Mouse (Mus musculus) cerebellum, adult 2 months (tissue): ENCODE data around the gene Dock2. TPM values are rescaled to one million over a fixed set of nuclear protein-coding genes. Genes with fewer than 3 reads are reported as not detected.

Experiments used
- DNase-seq, 2 experiments: peaks; one replicate each; pipeline ENCODE4 v3.0.0; 2021
- H3K27ac ChIP-seq: fragments of 200-500 bp; 2 replicates; pipeline ENCODE4 v1.5.1; 2012; ENCODE audit warnings: low read length, control low read depth, inconsistent platforms; ENCODE audit not compliant: insufficient read depth
- H3K27me3 ChIP-seq: fragments of 200-500 bp; 2 replicates; pipeline ENCODE4 v1.6.1; 2012; ENCODE audit warnings: inconsistent platforms, mild to moderate bottlenecking, low read length, moderate library complexity; ENCODE audit not compliant: control insufficient read depth, insufficient read depth
- H3K4me1 ChIP-seq: fragments of 200-500 bp; 2 replicates; pipeline ENCODE4 v1.6.1; 2011; ENCODE audit warnings: low read length; ENCODE audit not compliant: control insufficient read depth, insufficient read depth
- H3K4me3 ChIP-seq: fragments of 200-500 bp; replicated peaks from 2 replicates; pipeline ENCODE3; 2011; ENCODE audit warnings: mild to moderate bottlenecking, low read depth, low read length, control low read depth; ENCODE audit not compliant: insufficient read depth
- CTCF ChIP-seq: fragments of 200-500 bp; IDR thresholded peaks from 2 replicates; pipeline ENCODE4 v1.5.1; 2011; ENCODE audit warnings: low read depth, mild to moderate bottlenecking, control low read depth, low read length, moderate library complexity, borderline replicate concordance; ENCODE audit not compliant: insufficient read depth
- POLR2A ChIP-seq: fragments of 200-500 bp; IDR thresholded peaks from 2 replicates; pipeline ENCODE4 v1.6.1; 2011; ENCODE audit warnings: low read length, control low read depth, borderline replicate concordance; ENCODE audit not compliant: insufficient read depth
- WGBS: fragments of 180-500 bp; shearing (Covaris S2); methylation state at CpG from one replicate; pipeline ENCODE4 v1.1.7; 2018; 5-methylcytosine and 5-hydroxymethylcytosine counted together
- polyA plus RNA-seq: library from polyadenylated mRNA; depleted of rRNA; stranded (reverse); fragments of >200 nt; gene quantifications from 2 replicates; pipeline ENCODE4 v1.2.3, GENCODE M21; 2012

The Dock2 gene
- polyA plus RNA-seq, 1 experiment = 0.69 TPM

DNA sequence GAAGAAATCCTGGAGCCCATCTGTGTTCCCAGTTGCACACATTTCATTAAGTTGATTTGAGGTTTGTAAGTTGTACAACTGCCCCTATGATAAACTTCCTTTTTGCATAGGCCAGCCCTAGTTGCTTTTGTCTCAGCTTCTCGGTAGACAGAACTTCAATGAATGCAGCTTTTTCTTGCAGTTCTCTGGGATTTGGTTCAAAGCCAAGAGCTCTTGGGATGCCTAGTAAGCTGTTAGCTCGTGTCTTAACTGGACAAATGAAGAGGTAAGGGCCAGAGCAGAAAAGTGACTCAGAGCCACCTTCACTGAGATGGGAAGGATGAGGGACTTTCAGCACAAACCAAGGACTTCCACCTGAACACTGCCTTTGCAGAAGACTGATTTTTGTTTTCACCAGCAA lies 266.7 kb downstream of the Dock2 start:
- Histone ChIP-seq H3K27ac (no peak overlapping the region), H3K27me3 (no peaks in the 10 kb centered on the region), H3K4me1 (no peaks in the 10 kb centered on the region), H3K4me3 (no peak overlapping the region)
- WGBS = 22% methylated on average over 2 of the region's 2 CpGs
- no peak for TF ChIP-seq CTCF
- no peak for DNase-seq

GRCm38 (mm10) chr11:34515301-34515700 lies 268.4 kb downstream of the Dock2 start:
- no peak overlapping the region for H3K27ac ChIP-seq
- no peak overlapping the region for H3K4me3 ChIP-seq
- H3K27me3 ChIP-seq = no peaks in the 10 kb centered on the region
- WGBS = 79% methylated on average over 4 of the region's 4 CpGs
- TF ChIP-seq CTCF = no peak
- no peak for TF ChIP-seq POLR2A
- no peak for DNase-seq
- no peaks in the 10 kb centered on the region for H3K4me1 ChIP-seq

DNA sequence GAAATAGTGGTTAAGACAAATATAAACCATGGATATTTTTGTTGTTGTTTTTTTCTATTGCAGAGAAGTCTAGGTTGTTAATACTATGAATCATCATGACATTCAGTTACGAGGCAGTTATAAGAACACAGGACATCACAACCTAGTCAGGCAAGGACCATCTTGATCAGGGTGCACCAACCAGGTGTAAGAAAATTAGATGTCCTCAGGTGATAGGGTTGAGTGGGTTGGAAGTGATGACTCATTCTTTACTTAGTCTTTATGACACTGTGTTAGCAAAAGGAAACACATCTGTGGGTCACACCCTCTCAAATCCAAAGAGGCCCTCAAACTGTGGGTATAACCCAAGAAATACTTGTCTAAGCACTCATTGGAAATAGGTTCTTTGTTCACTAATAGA lies 277.3 kb downstream of the Dock2 start:
- no peak for DNase-seq
- Histone ChIP-seq H3K4me1 (no peaks in the 10 kb centered on the region), H3K27me3 (no peaks in the 10 kb centered on the region), H3K27ac (no peak overlapping the region), H3K4me3 (no peak overlapping the region)
- no peak for TF ChIP-seq CTCF
- TF ChIP-seq POLR2A = no peak
- WGBS = 90% methylated on average over 1 of the region's 1 CpGs

- WGBS = 85% methylated on average over 1 of the region's 1 CpGs
- no peak overlapping the region for H3K27ac ChIP-seq
- H3K4me1 ChIP-seq = no peaks in the 10 kb centered on the region
- H3K4me3 ChIP-seq = no peak overlapping the region
- DNase-seq = no peak
- no peaks in the 10 kb centered on the region for H3K27me3 ChIP-seq
- TF ChIP-seq CTCF = no peak
- TF ChIP-seq POLR2A = no peak
Observed at GRCm38 (mm10) chr11:34499663-34500062, 284.0 kb downstream of the Dock2 start.

DNA sequence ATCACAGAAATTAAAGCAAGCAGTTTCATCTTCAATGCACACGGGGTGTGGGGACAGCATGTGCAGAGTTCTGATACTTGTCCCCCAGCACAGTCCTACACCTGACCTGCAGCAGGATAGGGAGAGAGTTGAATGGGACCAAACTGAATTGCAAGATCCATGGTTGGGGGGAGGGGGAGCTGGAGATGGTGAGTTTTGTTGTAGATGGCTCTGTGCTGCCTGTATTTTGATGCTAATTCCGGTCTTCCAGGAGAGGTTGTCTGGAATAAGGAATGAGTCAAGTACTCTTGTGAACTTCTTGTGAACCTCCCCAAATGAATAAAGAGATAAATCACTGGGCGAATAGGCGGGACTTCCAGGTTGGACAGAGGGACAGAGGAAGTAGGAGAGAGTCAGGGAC lies 289.0 kb downstream of the Dock2 start:
- TF ChIP-seq POLR2A (no peak), CTCF (no peak)
- Histone ChIP-seq H3K27ac (no peak overlapping the region), H3K4me1 (no peaks in the 10 kb centered on the region), H3K4me3 (no peak overlapping the region), H3K27me3 (no peaks in the 10 kb centered on the region)
- WGBS = 83% methylated on average over 4 of the region's 4 CpGs
- no peak for DNase-seq

DNA sequence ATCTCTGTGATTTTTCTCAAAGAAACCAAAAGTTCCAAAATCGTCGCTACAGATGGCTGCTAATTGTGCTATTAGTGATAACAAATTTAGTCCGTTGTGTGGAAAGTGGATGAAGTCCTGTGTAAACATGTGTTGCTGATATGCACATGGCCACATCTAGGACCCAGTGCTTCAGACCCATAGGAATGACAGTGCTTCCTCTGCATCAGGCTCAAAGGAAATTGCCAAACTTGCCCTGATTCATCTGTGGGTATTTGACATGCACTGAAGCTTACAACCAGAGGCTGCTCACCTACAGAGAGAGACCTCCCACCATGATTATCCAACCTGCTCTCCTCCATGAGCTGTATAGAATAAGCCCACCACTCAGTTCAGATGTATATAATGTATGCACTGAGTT lies 290.7 kb downstream of the Dock2 start:
- no peak for DNase-seq
- Histone ChIP-seq H3K4me1 (no peaks in the 10 kb centered on the region), H3K27ac (no peak overlapping the region), H3K27me3 (no peaks in the 10 kb centered on the region), H3K4me3 (no peak overlapping the region)
- 95% methylated on average over 3 of the region's 3 CpGs for WGBS
- TF ChIP-seq POLR2A = no peak
- no peak for TF ChIP-seq CTCF

DNA sequence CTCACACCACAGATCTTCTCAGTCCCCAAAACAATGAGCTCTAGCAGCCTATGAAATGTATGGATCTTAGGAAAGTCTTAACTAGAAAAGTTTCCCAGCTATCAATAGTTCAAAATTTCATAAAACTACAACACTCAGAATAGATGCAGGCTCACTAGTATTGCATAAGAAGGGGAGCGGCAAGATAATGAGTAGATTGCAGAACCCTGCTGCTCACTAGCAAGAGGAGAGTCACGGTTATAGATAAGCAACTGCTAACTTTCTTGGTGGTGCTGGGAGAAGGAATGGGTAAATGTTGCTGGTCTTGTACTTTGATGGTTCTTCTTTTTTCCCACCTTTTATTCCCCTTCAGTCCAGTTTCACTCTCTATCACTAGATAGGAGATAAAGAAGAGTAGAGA lies 291.5 kb downstream of the Dock2 start:
- no peak overlapping the region for H3K4me3 ChIP-seq
- no peaks in the 10 kb centered on the region for H3K4me1 ChIP-seq
- DNase-seq = no peak
- TF ChIP-seq CTCF (no peak), POLR2A (no peak)
- H3K27ac ChIP-seq = no peak overlapping the region
- 83% methylated on average over 2 of the region's 2 CpGs for WGBS
- H3K27me3 ChIP-seq = no peaks in the 10 kb centered on the region

DNA sequence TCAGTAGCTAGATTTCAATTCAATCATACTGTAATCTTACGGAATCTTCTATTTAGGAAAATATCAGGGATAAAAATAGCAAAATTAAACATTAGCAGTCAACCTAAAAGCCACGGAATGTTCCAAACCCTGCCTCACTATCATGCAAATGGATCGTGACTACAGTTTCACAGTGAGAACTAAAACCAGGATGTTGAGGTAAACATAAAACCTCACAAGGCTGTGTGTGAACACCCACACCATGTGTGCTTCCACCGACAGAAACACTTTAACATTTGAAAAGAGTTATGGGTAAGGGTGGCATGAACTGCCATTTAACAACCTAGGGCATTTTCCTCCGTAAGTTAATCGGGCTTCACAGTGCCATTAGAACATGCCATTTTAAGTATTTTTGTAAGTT lies 294.1 kb downstream of the Dock2 start:
- H3K27ac ChIP-seq = no peak overlapping the region
- no peaks in the 10 kb centered on the region for H3K27me3 ChIP-seq
- no peak for DNase-seq
- no peak overlapping the region for H3K4me3 ChIP-seq
- TF ChIP-seq POLR2A (no peak), CTCF (no peak)
- 91% methylated on average over 6 of the region's 6 CpGs for WGBS
- no peaks in the 10 kb centered on the region for H3K4me1 ChIP-seq
